Mouse (Mus musculus): ENCODE data around the gene 5730455P16Rik. TPM values are rescaled to one million over a fixed set of nuclear protein-coding genes. Genes with fewer than 3 reads are reported as not detected.

Gene 5730455P16Rik
- polyA plus RNA-seq, 1 experiment: 5.6 TPM

GRCm38 (mm10) chr11:80315743-80316639, 61.8 kb downstream of the 5730455P16Rik start:
- TF ChIP-seq CTCF (IDR thresholded peaks at IDR 0.05; ENCODE audit: insufficient read depth, low read length) (no peak), POLR2A (IDR thresholded peaks at IDR 0.05; ENCODE audit: borderline replicate concordance, extremely low read depth, low read depth, low read length) (no peak)
- 66% methylated on average over 10 of the region's 10 CpGs for WGBS

GRCm38 (mm10) chr11:80313944-80314343, 63.9 kb downstream of the 5730455P16Rik start:
- 76% methylated on average over 4 of the region's 4 CpGs for WGBS

More at GRCm38 (mm10) chr11:80315743-80316639, 61.8 kb downstream of the 5730455P16Rik start:
- Histone ChIP-seq H3K4me1 (ENCODE audit: control insufficient read depth, insufficient read depth, low read length) (no peaks in the 10 kb centered on the region), H3K4me3 (replicated peaks; ENCODE audit: extremely low read depth, low read depth, low read length) (no peak overlapping the region)
- no peak for DNase-seq

GRCm38 (mm10) chr11:80313462-80313861, 64.4 kb downstream of the 5730455P16Rik start:
- TF ChIP-seq POLR2A (IDR thresholded peaks at IDR 0.05; ENCODE audit: borderline replicate concordance, extremely low read depth, low read depth, low read length) (no peak), CTCF (IDR thresholded peaks at IDR 0.05; ENCODE audit: insufficient read depth, low read length) (no peak)
- no peak overlapping the region for H3K4me3 ChIP-seq (replicated peaks; ENCODE audit: extremely low read depth, low read depth, low read length)
- no peak for DNase-seq
- no peaks in the 10 kb centered on the region for H3K4me1 ChIP-seq (ENCODE audit: control insufficient read depth, insufficient read depth, low read length)
- 75% methylated on average over 1 of the region's 1 CpGs for WGBS

More at GRCm38 (mm10) chr11:80313944-80314343, 63.9 kb downstream of the 5730455P16Rik start:
- Histone ChIP-seq H3K4me3 (replicated peaks; ENCODE audit: extremely low read depth, low read depth, low read length) (no peak overlapping the region), H3K4me1 (ENCODE audit: control insufficient read depth, insufficient read depth, low read length) (no peaks in the 10 kb centered on the region)
- DNase-seq: no peak
- TF ChIP-seq POLR2A (IDR thresholded peaks at IDR 0.05; ENCODE audit: borderline replicate concordance, extremely low read depth, low read depth, low read length) (no peak), CTCF (IDR thresholded peaks at IDR 0.05; ENCODE audit: insufficient read depth, low read length) (no peak)

GRCm38 (mm10) chr11:80312565-80312964, 65.3 kb downstream of the 5730455P16Rik start:
- no peak for TF ChIP-seq POLR2A (IDR thresholded peaks at IDR 0.05; ENCODE audit: borderline replicate concordance, extremely low read depth, low read depth, low read length)
- TF ChIP-seq CTCF (IDR thresholded peaks at IDR 0.05; ENCODE audit: insufficient read depth, low read length): no peak
- H3K4me1 ChIP-seq (ENCODE audit: control insufficient read depth, insufficient read depth, low read length): no peaks in the 10 kb centered on the region
- no peak overlapping the region for H3K4me3 ChIP-seq (replicated peaks; ENCODE audit: extremely low read depth, low read depth, low read length)
- DNase-seq: no peak
- WGBS: 23% methylated on average over 6 of the region's 6 CpGs

- TF ChIP-seq POLR2A (IDR thresholded peaks at IDR 0.05; ENCODE audit: borderline replicate concordance, extremely low read depth, low read depth, low read length) (no peak), CTCF (IDR thresholded peaks at IDR 0.05; ENCODE audit: insufficient read depth, low read length) (no peak)
- WGBS: 48% methylated on average over 2 of the region's 2 CpGs
- no peak for DNase-seq
- H3K4me3 ChIP-seq (replicated peaks; ENCODE audit: extremely low read depth, low read depth, low read length): no peak overlapping the region
- no peaks in the 10 kb centered on the region for H3K4me1 ChIP-seq (ENCODE audit: control insufficient read depth, insufficient read depth, low read length)
Measured at GRCm38 (mm10) chr11:80312049-80312448, 65.8 kb downstream of the 5730455P16Rik start.

GRCm38 (mm10) chr11:80311271-80311670, 66.6 kb downstream of the 5730455P16Rik start:
- no peak for TF ChIP-seq POLR2A (IDR thresholded peaks at IDR 0.05; ENCODE audit: borderline replicate concordance, extremely low read depth, low read depth, low read length)
- no peak for DNase-seq
- H3K4me3 ChIP-seq (replicated peaks; ENCODE audit: extremely low read depth, low read depth, low read length): no peak overlapping the region
- H3K4me1 ChIP-seq (ENCODE audit: control insufficient read depth, insufficient read depth, low read length): no peaks in the 10 kb centered on the region
- 71% methylated on average over 4 of the region's 4 CpGs for WGBS

Other genes with a start within 250 kb of the 5730455P16Rik start
- 2.7 and 4.3 TPM in 2 replicates for gene Tefm, start 235.9 kb downstream of the 5730455P16Rik start, polyA plus RNA-seq (2012; rRNA removed)
- gene Adap2, start 223.9 kb downstream of the 5730455P16Rik start, polyA plus RNA-seq (2012; rRNA removed): 7.0 and 18.2 TPM in 2 replicates
- 8.1 and 9.4 TPM in 2 replicates for gene Rnf135, start 194.2 kb downstream of the 5730455P16Rik start, polyA plus RNA-seq (2012; rRNA removed)
- 8.7 and 14.9 TPM in 2 replicates for gene Rhot1, start 169.0 kb downstream of the 5730455P16Rik start, polyA plus RNA-seq (2012; rRNA removed)
- 2.7 and 2.9 TPM in 2 replicates for gene Rhbdl3, start 77.1 kb downstream of the 5730455P16Rik start, polyA plus RNA-seq (2012; rRNA removed)
- gene Zfp207, start 5.2 kb upstream of the 5730455P16Rik start, polyA plus RNA-seq (2012; rRNA removed): 72.8 and 104 TPM in 2 replicates
- gene Psmd11, start 50.6 kb upstream of the 5730455P16Rik start, polyA plus RNA-seq (2012; rRNA removed): 31.7 and 48.3 TPM in 2 replicates
- gene Cdk5r1, start 99.0 kb upstream of the 5730455P16Rik start, polyA plus RNA-seq (2012; rRNA removed): 1.2 and 1.5 TPM in 2 replicates

All from lung, adult 2 months (tissue).